Mouse (Mus musculus) lung, postnatal 14 days (tissue): ENCODE measurements at regions not wholly inside any gene's neighbourhood (a gene's known extent, or its start where the extent isn't known, plus 50 kb on each side); places are given as distances from the start of the nearest gene placed in this dataset.

Experiments used
- DNase-seq: peaks from one replicate; pipeline ENCODE4 v3.0.0; 2021

DNA sequence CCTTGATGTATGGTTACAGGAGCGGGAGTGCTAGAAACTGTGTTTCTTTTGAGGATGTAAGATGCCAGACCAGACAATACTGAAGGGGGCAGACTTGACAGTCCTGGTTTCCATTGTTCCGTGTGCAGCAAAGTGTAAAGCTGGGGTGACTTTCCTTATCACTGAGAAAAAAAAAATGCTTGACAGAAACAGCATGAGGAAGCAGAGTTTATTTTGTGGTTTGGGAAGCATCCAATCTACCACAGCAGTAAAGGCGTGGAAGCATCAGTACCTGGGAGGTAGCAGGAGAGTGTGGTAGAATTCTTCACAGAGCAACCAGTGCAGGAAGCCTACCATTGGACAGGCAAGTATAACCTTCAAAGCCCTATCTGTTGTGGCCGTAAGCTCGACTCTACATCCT, 322.3 kb downstream of the Mycn start:
- DNase-seq = no peak

DNA sequence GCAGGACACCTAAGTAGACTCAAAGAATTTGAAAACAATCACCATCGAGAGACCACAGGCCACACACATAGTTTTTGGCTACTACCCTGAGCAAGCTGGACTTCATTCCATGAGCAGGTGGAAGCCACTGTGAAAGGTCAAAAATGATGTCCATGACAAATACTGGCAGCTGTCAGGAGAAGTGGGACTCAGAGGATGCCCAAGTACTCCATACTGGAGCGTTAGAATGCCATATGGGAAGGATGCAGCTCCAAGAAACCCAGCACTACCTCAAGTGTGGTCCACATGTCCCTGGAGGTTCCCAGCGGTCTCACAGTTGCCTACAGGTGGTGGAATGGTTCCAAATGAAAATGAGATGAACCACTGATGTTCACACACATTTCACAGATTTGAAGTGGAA, 329.2 kb downstream of the Mycn start:
- no peak for DNase-seq

DNA sequence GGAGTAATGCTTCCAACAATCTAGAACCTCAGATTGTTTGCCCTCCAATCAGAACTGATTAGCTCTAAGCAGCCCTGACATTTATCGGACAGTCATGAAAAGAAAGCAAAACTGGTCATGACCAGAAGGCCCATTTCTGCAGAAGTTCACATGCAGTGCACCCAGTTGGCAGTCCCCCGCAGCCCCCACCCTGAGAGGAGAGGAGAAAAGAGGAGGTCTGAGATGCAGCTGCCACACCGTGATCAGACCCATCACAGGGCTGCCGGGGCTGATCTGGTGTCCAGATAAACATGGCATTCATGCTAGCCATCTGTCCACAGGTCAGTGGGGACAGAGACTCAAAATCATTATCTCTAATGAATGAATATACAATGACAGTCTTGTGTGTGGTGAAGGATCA, 330.9 kb downstream of the Mycn start:
- no peak for DNase-seq

DNA sequence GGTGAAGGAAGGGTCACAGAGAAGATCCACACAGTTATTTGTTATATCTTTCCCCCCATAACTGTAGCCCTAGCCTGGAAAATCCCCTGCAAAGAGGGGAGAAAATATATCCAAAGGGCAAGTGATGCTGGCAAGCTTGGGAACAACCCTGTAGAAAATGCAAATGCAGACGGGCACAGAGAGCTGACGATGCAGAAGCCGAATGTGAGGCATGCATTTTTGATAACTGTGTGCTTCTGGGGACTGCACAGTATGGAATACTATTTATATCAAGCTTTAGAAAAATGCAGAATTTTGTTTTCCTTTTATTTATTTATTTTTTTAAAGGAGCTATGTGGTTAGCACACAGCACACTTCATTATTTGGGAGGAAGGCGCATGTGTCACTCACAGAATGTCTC, 333.7 kb downstream of the Mycn start:
- DNase-seq = no peak

DNA sequence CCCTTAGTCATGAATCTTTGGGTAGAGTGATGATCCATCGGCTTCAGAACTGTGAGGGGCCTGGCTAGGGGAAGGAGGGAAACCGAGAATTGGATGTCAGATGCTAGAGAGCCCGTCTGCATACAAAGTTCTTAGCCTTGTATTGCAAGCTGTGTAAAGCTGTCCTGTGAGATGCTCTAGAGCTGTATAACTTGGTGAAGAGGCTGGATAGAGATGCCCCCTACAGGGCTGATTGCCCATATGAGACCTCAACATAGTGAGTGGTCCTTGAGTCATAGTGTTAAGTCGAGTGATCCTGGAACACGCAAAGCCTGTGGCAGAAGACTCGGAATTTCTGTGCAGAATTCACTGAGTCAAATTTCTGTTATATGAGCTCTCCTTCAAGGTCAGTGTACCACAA, 334.8 kb downstream of the Mycn start:
- no peak for DNase-seq

DNA sequence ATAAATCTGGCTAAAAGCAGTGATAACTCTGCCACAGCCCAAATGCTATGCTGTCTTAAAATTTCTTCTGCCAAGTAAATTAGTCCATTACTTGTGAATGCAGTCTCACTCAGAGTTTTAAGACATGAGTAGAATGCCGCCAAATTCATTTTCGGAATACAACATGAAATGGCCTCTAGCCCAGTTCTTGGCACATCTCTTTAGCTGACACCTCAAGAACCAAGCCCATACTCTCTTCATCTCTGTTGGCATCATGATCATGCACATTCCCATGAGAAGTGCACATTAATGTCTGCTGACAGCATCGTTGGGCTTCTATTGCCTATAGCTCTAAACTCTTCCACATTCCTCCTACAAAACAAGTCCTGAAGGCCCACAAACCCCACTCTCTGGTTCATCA, 336.2 kb downstream of the Mycn start:
- DNase-seq = no peak

DNA sequence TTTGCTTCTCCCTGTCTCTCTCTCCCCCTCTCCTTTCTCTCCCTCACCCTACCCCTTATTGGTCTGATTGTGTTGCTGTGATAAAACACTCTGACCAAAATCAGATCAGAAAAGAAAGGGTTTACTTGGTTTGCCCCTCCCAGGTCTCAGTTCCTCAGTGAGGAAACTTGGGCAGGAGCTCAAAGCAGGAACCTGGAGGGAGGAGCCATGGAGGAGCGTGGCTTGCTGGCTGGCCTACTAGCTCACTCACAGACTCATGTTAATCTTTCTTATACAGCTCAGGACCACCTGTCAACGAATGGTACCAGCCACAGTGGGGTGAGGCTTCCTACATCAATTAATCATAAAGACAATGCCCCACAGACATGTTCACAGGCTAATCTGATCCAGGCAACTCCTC, 339.4 kb downstream of the Fam49a start:
- no peak for DNase-seq

DNA sequence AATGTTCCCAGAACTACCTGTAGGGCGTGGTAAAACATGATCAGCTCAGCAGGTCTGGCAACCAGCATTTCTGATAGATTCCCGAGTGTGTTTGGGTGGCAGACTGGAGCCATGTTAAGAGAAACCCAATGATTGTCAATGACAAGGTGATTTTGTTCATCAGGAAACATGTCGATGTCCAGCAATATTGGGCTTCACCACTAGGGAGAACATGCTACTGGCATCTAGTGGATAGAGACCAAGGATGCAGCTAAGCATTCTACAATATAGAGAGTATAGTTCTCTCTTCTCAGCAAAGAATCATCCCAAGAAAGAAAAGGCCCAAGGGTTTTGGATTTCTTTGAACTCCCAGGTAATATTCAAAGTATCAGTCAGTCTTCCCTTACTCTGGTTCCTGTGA, 333.5 kb downstream of the Fam49a start:
- no peak for DNase-seq

DNA sequence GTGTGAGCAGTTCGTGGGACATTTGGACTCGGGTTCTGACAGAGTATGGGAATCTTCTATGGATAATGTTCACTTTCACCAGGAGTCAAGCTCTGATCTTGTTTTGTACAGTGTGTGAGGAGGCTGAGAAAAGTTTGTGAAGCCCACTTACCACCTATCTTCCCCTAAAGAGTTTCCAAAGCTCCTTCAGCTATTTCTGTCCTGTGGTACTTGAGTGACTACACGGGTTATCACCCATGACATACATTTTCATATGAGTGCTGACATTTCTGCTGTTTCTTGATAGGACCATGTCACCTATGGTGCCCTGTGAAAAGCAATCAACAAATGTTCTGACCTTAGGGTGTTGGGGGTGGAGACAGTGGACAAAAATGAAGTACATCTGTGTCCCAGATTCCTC, 332.6 kb downstream of the Fam49a start:
- no peak for DNase-seq

DNA sequence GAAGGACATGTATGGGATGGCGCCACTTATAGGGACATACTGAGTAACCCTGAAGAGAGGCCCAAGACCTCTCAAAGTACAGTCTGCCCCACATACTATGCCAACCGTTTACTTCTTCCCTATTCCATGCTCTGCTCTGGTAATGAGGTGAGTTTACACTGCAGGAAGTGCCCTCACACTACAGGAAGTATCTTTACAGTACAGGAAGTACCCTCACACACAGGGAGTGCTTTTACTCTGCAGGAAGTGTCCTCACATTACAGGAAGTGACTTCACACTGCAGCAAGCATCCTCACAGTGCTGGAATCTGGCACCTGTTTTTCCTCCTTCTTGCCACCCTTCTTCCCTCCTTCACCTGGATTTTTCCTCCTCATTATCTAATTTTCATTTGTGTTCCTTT, 331.4 kb downstream of the Fam49a start:
- DNase-seq = no peak

DNA sequence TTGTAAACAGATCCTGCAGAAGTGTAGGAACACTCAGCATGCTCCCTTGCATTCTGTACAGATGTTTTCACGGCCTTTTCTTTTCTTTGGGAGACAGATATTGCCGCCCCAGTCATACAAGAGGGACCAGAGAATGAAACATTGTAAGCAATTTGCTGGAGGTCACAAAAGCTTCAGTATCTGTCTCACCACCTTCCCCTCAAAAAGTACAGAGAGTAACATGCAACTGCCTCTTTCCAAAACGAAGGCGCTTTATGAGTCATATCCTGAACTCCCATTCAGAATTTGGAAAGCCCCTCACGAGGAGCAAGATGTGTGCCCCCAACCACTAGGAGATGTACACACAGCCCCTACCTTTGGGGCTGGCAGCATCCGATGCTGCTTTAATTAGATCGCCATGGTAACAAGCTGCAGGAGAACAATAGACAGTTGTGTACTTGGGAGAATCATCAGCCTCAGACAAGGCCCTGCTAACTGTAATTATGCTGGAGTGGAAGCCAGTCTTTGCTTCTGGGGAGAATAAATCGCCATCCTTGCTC, 328.9 kb downstream of the Fam49a start:
- DNase-seq = no peak

DNA sequence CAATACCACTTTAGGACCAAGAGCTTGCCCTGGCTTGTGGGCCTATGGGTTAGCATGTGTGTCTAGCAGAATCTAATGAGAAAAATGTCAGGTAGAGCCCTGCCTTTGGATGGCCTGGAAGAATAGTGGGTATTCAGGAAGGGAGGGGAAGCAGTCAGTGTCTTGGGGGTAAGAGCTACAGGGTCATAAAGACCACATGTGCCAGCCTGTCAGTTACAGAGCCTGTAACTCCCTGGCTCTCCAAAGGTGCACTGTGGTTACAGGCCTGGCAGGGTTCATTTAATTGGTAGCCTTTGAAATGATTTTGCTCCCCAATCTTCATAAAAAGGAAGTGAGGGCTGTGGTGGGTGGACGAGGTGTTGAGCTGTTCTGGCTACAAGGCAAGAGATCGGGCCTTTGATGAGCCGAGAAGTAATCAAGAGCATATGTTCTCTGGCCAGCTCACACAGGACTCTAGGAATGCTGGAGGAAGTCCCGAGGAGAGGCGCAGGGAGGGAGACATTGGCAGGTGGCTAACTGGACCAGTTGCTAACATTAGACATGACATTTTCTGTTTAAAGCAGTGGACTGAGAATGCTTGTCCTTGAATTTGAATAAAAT, 326.9 kb downstream of the Fam49a start:
- no peak for DNase-seq

DNA sequence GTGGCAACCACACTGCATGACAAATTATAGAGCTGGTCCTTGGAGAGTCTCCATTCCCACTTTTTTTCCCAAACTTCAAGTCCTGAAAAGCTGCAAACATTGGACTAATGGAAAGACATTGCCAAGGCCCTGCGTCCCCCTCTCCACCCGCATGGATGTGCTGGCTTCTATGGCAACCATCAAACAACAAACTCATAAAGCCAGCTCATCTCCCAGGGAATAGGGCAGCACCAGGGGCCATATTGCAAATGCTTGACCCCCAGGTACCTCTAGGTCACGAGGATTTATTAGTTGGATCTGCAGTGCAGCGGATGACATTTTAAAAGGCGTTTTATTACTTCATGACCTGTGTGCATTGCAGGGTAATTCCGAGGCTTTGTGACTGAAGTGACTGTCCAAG, 324.5 kb downstream of the Fam49a start:
- no peak for DNase-seq

DNA sequence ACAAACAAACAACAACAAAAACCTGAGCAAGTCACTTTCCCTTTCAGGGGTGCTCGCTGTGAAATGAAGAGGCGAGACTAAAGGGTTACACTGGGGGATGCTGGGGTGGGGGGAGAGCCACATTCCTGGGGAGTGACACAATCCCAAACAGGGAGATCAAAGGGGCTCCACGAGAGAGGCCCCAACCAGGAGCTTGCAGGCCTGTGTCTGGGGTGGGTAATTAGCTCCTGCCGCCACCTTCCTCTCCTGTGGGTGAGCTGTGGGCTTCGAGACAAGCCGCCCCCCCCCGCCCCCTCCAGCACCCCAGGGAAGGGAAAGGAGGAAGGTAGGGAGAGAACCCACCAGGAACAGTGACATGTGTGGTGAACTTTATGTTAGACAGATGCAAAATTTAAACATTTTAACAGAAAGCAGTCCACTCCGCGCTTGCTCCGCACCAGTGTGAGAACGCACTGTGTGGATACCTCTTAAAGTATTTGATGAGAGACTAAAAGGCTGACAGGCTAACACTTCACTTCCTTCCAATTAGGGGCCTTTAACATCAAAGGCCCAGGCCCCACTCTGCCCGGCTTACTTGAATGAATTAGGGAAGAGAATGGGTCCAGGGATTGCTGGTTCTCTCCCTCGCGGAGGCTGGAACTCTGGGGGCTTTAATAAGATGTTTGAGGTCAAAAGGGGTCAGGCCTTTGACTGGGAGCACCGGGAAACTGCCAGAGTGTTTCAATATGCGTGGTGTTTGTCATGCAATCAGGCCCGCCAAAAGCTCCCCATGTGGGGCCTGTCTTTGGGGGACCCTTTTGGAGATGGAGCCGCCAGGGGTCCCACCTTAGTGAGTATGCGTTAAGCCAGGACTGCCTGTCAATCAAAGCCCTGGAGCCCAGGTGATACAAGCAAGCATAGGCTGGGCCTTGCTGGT, 319.6 kb downstream of the Fam49a start:
- no peak for DNase-seq

DNA sequence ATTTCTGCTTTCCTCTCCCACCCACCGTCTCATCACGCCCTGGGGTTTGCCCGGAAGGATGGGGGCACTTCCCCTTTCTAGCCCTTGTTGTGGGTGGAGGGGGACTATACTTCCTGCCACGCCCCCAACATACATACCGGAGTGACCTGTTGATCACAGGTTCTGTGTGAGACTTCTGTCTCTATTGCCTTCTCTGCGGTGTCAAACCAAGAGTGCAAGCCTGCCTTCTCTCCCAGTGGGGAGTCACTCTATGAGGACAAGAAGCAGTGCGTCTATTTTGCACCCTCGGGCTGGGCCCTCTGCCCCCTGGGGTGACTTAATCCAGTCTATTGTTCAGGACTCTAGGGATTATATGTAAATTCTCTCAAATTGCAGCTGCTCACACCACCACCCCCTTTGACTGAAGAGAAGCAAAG, 318.8 kb downstream of the Fam49a start:
- DNase-seq = no peak

DNA sequence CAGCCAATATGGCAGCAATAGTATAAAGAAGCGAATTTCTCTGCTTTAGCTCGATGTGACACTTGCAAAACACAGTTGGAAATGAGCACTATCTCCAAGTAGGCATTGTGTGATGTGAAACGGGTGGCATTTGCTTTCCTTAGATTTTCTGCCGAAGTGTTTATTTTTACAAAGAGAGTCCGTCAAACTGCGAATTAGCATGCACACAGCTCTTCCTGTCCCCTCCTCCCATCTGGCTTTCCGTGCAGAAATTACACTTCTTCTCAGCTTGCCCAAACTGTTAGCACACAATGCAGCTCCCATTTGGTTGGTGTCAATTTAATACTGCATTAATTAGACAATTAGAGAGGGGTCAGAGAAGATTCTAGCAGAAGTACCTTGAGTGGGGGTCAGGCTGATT, 316.3 kb downstream of the Fam49a start:
- DNase-seq = no peak

DNA sequence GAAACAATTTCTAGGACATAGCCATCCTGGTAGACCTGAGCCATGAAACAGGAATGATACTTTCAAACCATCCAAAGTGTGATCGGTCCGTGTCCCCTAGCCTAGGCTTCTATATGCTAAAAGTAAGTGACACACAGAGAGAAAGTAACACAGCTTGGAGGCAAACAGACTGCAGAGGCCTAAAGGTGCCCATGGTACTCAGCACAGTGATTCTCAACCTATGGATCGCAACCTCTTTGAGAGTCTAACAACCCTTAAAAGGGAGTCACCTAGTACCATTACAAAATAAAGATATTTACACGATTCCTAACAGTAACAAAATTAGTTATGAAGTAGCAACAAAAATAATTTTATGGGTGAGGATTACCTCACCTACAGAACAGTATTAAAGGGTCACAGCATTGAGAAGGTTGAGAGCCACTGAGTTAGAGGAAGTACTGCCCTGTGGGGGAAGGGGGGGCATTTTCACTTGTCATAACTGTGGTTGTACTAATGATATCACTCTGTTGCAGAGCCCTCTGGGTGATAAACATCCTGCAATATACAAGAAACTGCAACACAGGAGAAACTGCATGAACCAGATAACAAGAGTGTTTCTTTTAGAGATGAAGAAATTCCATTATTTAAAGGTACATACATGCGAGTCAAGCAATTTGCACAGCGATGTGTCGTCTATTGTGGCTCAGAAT, 308.8 kb downstream of the Fam49a start:
- no peak for DNase-seq

DNA sequence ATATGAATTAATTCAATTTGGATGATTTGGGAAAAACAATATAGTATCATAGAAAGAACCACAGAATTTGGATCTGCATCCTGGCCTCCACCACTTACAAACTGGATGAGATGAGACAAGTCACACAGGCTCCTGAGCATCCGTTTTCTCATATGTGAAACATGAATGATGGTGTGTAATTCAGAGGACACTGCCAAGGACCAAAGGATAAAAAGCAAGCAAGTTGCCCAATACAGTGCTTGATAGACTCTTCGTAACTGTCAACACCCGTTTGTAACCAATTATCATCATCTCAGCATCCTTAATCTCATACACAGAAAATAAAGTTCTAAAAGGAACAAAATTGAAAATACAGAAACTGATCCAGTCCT, 305.8 kb downstream of the Fam49a start:
- DNase-seq = no peak

DNA sequence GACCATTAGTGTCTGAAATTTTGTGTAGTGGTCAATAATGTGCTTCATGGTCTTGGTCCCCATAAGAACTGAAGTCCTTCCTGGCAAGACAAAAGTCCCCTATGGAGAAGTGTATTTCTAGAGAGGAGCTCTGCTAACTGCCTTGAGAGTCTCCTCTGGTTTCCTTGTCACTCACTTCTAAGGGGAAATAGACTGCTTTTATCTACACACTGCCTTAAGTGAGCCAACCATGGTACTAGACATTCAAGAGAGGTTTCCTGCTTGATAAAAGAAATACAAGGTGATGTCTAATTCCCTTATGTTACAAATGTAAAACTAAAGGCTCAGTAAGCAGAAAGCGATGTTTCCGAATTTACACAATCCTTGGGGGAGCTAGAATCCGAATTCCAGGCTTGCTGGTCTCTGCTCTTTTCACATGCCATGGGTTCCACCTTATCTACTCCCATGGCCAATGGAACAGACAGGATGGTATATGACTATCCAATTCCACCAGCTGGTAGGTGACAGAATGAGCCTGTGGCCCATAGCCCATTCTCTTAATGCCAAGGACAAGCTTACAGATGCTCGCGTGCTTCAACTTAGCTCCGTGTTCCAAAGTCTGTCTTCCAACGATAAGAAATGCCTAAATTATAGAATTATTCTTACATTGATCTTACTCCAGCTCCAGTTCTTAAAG, 305.3 kb downstream of the Fam49a start:
- no peak for DNase-seq

DNA sequence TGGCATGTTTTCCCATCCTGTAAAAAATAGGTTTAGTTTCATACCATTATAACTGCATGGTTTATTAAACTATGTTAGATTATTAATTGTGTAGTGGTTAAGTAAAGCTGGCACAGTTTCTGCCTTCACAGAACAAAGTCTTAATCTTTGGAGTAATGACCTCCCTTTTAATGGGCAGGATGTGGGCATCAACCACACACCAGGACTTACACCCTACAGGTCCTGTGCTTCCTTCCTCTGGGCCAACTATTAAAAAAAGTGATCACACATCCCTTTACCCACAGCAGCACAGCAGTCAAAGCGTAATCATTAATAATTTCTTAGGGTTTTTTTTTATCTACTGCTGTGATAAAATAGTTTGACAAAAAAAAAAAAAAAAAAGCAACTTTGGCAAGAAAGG, 300.3 kb downstream of the Fam49a start:
- DNase-seq = no peak

DNA sequence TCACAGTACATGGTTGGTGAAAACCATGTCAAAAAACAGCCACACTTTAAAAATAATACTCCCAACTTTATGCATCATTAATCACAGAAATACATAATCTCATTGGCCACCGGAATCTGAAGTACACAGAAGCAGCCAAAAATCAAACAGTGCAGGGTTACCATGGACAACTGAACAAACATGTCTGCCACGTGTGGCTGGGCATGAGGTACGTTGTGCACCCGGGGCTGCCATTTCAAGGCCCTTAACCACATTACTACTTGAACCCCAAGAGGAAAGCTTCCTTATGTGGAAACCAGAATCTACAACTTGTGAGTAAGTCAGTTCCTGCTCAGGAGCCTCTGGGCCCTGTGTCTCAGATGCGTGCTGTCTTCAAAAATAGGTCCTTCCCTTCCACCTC, 289.9 kb downstream of the Fam49a start:
- no peak for DNase-seq

DNA sequence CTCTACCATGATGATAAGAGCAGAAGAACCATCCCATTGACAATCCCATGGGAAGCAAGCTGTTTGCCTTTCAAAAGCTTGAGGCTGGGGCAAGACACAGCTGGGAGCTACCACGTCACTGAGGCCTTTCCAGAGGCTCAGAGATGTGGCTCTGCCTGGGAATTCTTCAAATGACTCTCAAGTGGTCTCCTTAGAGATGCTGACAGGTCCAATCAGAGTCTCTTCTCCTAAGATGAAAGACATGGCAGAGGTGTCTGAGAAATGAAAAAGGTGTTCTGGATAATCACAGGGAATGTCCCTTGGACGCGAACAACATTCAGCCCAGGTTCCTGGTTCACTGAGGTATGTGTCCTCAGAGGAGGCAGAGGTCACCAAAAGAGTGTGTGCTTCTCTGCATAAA, 287.7 kb downstream of the Fam49a start:
- DNase-seq = no peak

DNA sequence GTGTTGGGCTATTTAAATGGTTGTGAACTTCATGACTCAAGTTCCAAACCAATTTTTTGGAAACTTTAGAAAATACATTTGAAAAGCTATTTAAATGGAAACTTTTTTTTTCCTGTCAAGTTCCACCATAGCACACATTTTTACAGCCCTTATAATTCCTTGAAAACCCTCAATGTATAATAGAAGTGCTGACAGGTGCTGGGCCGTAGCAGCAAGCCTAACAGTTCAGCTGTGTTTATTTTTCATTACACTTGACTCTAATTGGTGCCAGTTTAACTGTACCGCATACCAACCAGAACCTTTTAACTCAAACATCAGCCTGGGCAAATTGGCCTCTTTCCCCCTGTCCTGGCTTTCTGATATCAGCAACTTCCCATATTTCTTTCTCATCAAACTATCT, 286.7 kb downstream of the Fam49a start:
- DNase-seq = no peak
